Mouse (Mus musculus) heart, postnatal 0 days (tissue): ENCODE measurements at regions not wholly inside any gene's neighbourhood (a gene's known extent, or its start where the extent isn't known, plus 50 kb on each side); places are given as distances from the start of the nearest gene placed in this dataset.

ENCODE experiments used
- ATAC-seq: fragments of 200-750 bp; cut with Nextera tagmentation; 2 replicates; pipeline ENCODE4 v1.8.0; 2017; ENCODE audit warnings: low read depth, moderate number of reproducible peaks, moderate library complexity; ENCODE audit not compliant: insufficient read depth
- DNase-seq: peaks from one replicate; pipeline ENCODE4 v3.0.0-alpha.2; 2016; ENCODE audit warnings: low spot score
- H3K27ac ChIP-seq: fragments of 300-500 bp; sonication (generic); 2 replicates; pipeline ENCODE4 v1.5.1; 2014; ENCODE audit warnings: low read depth, mild to moderate bottlenecking
- H3K27me3 ChIP-seq: fragments of 300-500 bp; sonication (generic); 2 replicates; pipeline ENCODE4 v1.6.1; 2014; ENCODE audit warnings: low read length, mixed read lengths; ENCODE audit not compliant: control insufficient read depth, insufficient read depth
- H3K36me3 ChIP-seq: fragments of 300-500 bp; sonication (generic); replicated peaks from 2 replicates; pipeline ENCODE4 v1.6.1; 2014; ENCODE audit warnings: low read length, mixed read lengths; ENCODE audit not compliant: control insufficient read depth, insufficient read depth
- H3K4me1 ChIP-seq: fragments of 300-500 bp; sonication (generic); 2 replicates; pipeline ENCODE4 v1.6.1; 2014; ENCODE audit warnings: antibody characterized with exemption; ENCODE audit not compliant: control insufficient read depth, insufficient read depth
- H3K4me2 ChIP-seq: fragments of 300-500 bp; sonication (generic); 2 replicates; pipeline ENCODE4 v1.6.1; 2014; ENCODE audit warnings: low read depth, mild to moderate bottlenecking, low read length, moderate library complexity
- H3K4me3 ChIP-seq: fragments of 300-500 bp; sonication (generic); 2 replicates; pipeline ENCODE4 v1.5.1; 2014; ENCODE audit warnings: low read depth, low read length
- H3K9ac ChIP-seq: fragments of 300-500 bp; sonication (generic); replicated peaks from 2 replicates; pipeline ENCODE4 v1.6.1; 2014; ENCODE audit warnings: low read depth, low read length, mixed read lengths
- H3K9me3 ChIP-seq: fragments of 300-500 bp; sonication (generic); replicated peaks from 2 replicates; pipeline ENCODE4 v1.6.1; 2016; ENCODE audit warnings: low read length; ENCODE audit not compliant: control insufficient read depth
- CTCF ChIP-seq: IDR thresholded peaks from 2 replicates; pipeline ENCODE4 v1.5.1; 2016; ENCODE audit warnings: antibody characterized with exemption, control low read depth, low read depth
- EP300 ChIP-seq: IDR thresholded peaks from 2 replicates; pipeline ENCODE4 v1.6.1; 2016; ENCODE audit warnings: antibody characterized with exemption, low read depth
- WGBS: fragments of 180-500 bp; shearing (Covaris S2); extraction: QIAGEN DNeasy Blood & Tissue Kit; methylation state at CpG from one replicate; pipeline ENCODE4 v1.1.7; 2014; 5-methylcytosine and 5-hydroxymethylcytosine counted together

DNA sequence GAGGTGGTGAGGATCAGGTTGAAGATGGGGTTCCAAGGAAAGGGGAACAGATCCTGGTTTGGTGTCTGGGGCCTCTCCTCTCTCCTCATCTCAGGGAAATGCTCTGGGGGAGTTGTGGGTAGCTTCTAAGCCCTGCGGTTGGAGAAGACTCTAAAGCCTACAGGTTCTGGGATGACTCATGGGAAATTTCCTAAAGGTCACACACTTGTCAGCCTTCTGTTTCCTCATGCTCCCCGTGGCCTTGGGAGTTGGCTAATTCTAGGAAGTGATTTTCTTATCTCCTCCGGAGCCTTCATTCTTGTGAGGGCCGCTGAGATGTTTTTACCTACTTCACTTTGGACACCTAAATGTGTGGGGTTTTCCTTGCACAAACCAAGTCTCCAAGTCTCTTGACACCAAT, 279.2 kb downstream of the 4933412E24Rik start:
- Histone ChIP-seq H3K4me3 (no peak overlapping the region), H3K27ac (no peak overlapping the region), H3K9me3 (no peaks in the 10 kb centered on the region), H3K27me3 (no peaks in the 10 kb centered on the region), H3K4me2 (no peak overlapping the region), H3K9ac (no peak overlapping the region), H3K36me3 (no peaks in the 10 kb centered on the region), H3K4me1 (no peaks in the 10 kb centered on the region)
- DNase-seq = no peak
- WGBS = 52% methylated on average over 4 of the region's 4 CpGs
- TF ChIP-seq EP300 = no peak
- no peak for TF ChIP-seq CTCF
- no peak for ATAC-seq

GRCm38 (mm10) chr15:59734376-59734775, 282.0 kb downstream of the 4933412E24Rik start:
- DNase-seq (no peak), ATAC-seq (no peak)
- H3K36me3 ChIP-seq = no peaks in the 10 kb centered on the region
- no peak overlapping the region for H3K27ac ChIP-seq
- no peak for TF ChIP-seq CTCF
- TF ChIP-seq EP300 = no peak
- H3K9me3 ChIP-seq = no peaks in the 10 kb centered on the region
- no peaks in the 10 kb centered on the region for H3K4me1 ChIP-seq
- H3K4me3 ChIP-seq = no peak overlapping the region
- H3K27me3 ChIP-seq = 0 out of 2 replicates have a peak, but pooled peaks cover 3% of the 10 kb centered on the region
- H3K4me2 ChIP-seq = no peak overlapping the region
- H3K9ac ChIP-seq = no peak overlapping the region
- WGBS = 57% methylated on average over 1 of the region's 1 CpGs

DNA sequence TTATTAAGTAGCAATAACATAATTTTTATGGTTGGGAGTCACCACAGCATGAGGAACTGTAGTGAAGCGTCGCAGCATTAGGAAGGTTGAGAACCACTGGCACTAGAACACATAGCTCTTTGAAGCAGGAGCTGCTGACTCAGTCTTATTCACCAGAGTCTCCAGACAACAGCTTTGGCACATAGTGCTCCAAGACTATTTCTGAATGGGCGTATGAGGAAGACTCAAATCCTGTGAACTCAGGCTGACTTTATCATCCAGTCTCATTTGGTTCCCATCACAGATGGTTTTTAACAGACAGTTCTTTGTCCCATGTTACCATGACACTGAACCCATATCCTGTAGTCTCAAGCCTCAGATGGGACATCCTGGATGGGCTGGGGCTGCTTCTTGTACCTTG, 282.5 kb downstream of the 4933412E24Rik start:
- no peak for TF ChIP-seq CTCF
- no peak for TF ChIP-seq EP300
- no peak overlapping the region for H3K27ac ChIP-seq
- 74% methylated on average over 3 of the region's 3 CpGs for WGBS
- no peak overlapping the region for H3K4me2 ChIP-seq
- no peaks in the 10 kb centered on the region for H3K36me3 ChIP-seq
- H3K4me3 ChIP-seq = no peak overlapping the region
- DNase-seq = no peak
- no peaks in the 10 kb centered on the region for H3K9me3 ChIP-seq
- no peaks in the 10 kb centered on the region for H3K4me1 ChIP-seq
- ATAC-seq = no peak
- 0 out of 2 replicates have a peak, but pooled peaks cover 3% of the 10 kb centered on the region for H3K27me3 ChIP-seq
- no peak overlapping the region for H3K9ac ChIP-seq

DNA sequence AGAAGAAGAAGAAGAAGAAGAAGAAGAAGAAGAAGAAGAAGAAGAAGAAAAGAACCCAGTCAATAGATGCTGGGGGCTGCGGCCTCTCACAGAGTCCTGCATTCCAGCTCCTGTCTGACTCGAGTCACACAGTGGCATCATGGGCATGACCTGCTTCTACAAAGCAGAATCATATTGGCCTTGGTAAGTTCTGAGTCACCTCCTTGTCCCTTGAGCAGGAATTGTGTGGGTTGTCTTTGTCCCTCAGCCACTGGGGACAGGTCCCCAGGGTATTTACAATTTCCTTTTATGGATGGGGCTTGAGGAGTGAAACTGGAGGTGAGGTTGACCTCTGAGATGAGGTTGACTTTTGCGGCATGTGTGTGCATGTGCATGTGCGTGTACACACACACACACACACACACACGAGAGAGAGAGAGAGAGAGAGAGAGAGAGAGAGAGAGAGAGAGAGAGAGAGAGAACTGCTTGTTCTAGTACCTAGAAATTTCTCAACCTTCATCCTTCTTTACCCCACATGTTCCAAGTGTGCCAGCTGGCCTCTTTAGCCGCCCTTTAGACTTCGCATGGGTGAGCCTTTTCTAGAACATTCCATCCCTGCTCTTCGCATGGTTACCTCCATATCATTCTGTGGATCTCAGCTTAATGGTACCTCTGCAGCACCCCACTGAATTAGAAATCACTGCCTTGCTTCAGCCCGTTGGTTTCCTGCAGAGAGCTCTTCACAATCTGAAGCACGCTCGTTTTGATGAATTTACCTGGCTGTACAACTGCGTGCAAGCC, 283.2 kb downstream of the 4933412E24Rik start:
- Histone ChIP-seq H3K4me3 (no peak overlapping the region), H3K27ac (no peak overlapping the region), H3K27me3 (0 out of 2 replicates have a peak, but pooled peaks cover 3% of the 10 kb centered on the region), H3K4me1 (no peaks in the 10 kb centered on the region), H3K36me3 (no peaks in the 10 kb centered on the region), H3K9ac (no peak overlapping the region), H3K9me3 (no peaks in the 10 kb centered on the region), H3K4me2 (no peak overlapping the region)
- DNase-seq (no peak), ATAC-seq (no peak)
- 72% methylated on average over 12 of the region's 12 CpGs for WGBS
- TF ChIP-seq EP300 = no peak
- TF ChIP-seq CTCF = no peak

GRCm38 (mm10) chr15:59731129-59731528, 285.3 kb downstream of the 4933412E24Rik start:
- DNase-seq (no peak), ATAC-seq (no peak)
- no peak overlapping the region for H3K27ac ChIP-seq
- no peak for TF ChIP-seq CTCF
- no peak for TF ChIP-seq EP300
- no peak overlapping the region for H3K4me3 ChIP-seq
- H3K27me3 ChIP-seq = 0 out of 2 replicates have a peak, but pooled peaks cover 3% of the 10 kb centered on the region
- no peaks in the 10 kb centered on the region for H3K9me3 ChIP-seq
- no peaks in the 10 kb centered on the region for H3K4me1 ChIP-seq
- WGBS = 67% methylated on average over 8 of the region's 8 CpGs
- H3K4me2 ChIP-seq = no peak overlapping the region
- H3K9ac ChIP-seq = no peak overlapping the region
- H3K36me3 ChIP-seq = no peaks in the 10 kb centered on the region
